Mouse (Mus musculus) thymus, postnatal 0 days (tissue): ENCODE data around the gene Ddx46. TPM values are rescaled to one million over a fixed set of nuclear protein-coding genes. Genes with fewer than 3 reads are reported as not detected.
"Not testable (repeated sequence)": the region's sequence is repeated elsewhere in the genome, so short reads cannot be mapped to it uniquely, and the experiment has no call there.

ENCODE experiments used
- DNase-seq: peaks from one replicate; pipeline ENCODE4 v3.0.0-alpha.2; 2015; ENCODE audit warnings: low spot score
- polyA plus RNA-seq: library from polyadenylated mRNA; unstranded; fragments of >200 nt; fragmentation: Nextera tagmentation; extraction: Ambion mirVana; gene quantifications from 2 replicates; pipeline ENCODE4 v1.2.1, GENCODE M21; 2015

The Ddx46 gene
- 37.0 and 39.1 TPM in 2 replicates for polyA plus RNA-seq

- DNase-seq = peak; percentile 91
These were observed at the start of gene Ddx46 for GRCm38 (mm10) chr13:55634639-55635127. Ddx46 (plus strand) TSS chr13:55635027.

GRCm38 (mm10) chr13:55591961-55592490 lies 42.8 kb upstream of the Ddx46 start:
- DNase-seq = no peak

- DNase-seq = peak; percentile 98
These were observed 42.1 kb upstream of the Ddx46 start for GRCm38 (mm10) chr13:55592512-55593253.

- no peak for DNase-seq
These were observed 41.5 kb upstream of the Ddx46 start for GRCm38 (mm10) chr13:55593254-55593747.

GRCm38 (mm10) chr13:55595375-55595774 lies 39.5 kb upstream of the Ddx46 start:
- no peak for DNase-seq

- no peak for DNase-seq
These were observed 38.0 kb upstream of the Ddx46 start for GRCm38 (mm10) chr13:55596802-55597201.

- DNase-seq = peak; percentile 50
These were observed 35.0 kb upstream of the Ddx46 start, which contains the start of gene B4galt7 for GRCm38 (mm10) chr13:55599566-55600540. B4galt7 (plus strand) TSS chr13:55599896.

- peak; percentile 71 for DNase-seq
These were observed 34.2 kb upstream of the Ddx46 start for GRCm38 (mm10) chr13:55600657-55601056.

GRCm38 (mm10) chr13:55601611-55602010 lies 33.2 kb upstream of the Ddx46 start:
- peak; percentile 80 for DNase-seq

- DNase-seq = no peak
These were observed 30.2 kb upstream of the Ddx46 start for GRCm38 (mm10) chr13:55604606-55605005.

- no peak for DNase-seq
These were observed 27.8 kb upstream of the Ddx46 start for GRCm38 (mm10) chr13:55606899-55607623.

GRCm38 (mm10) chr13:55607624-55608006 lies 27.2 kb upstream of the Ddx46 start:
- DNase-seq = no peak

GRCm38 (mm10) chr13:55611996-55612395 lies 22.8 kb upstream of the Ddx46 start:
- DNase-seq = no peak

- DNase-seq = no peak
These were observed 21.4 kb upstream of the Ddx46 start for GRCm38 (mm10) chr13:55613471-55613870.

- no peak for DNase-seq
These were observed 15.5 kb upstream of the Ddx46 start for GRCm38 (mm10) chr13:55619328-55619727.

GRCm38 (mm10) chr13:55620275-55620674 lies 14.6 kb upstream of the Ddx46 start:
- no peak for DNase-seq

GRCm38 (mm10) chr13:55622156-55622648 lies 12.6 kb upstream of the Ddx46 start:
- not testable (repeated sequence) for DNase-seq

- DNase-seq = peak; percentile 94
These were observed 11.9 kb upstream of the Ddx46 start, which contains the start of gene Caml for GRCm38 (mm10) chr13:55622649-55623541. Caml (plus strand) TSS chr13:55623005.

- no peak for DNase-seq
These were observed 332 bp downstream of the Ddx46 start for GRCm38 (mm10) chr13:55635146-55635571.
